Mouse (Mus musculus): Measurements from ENCODE around the gene A630001G21Rik.

Gene A630001G21Rik

DNA sequence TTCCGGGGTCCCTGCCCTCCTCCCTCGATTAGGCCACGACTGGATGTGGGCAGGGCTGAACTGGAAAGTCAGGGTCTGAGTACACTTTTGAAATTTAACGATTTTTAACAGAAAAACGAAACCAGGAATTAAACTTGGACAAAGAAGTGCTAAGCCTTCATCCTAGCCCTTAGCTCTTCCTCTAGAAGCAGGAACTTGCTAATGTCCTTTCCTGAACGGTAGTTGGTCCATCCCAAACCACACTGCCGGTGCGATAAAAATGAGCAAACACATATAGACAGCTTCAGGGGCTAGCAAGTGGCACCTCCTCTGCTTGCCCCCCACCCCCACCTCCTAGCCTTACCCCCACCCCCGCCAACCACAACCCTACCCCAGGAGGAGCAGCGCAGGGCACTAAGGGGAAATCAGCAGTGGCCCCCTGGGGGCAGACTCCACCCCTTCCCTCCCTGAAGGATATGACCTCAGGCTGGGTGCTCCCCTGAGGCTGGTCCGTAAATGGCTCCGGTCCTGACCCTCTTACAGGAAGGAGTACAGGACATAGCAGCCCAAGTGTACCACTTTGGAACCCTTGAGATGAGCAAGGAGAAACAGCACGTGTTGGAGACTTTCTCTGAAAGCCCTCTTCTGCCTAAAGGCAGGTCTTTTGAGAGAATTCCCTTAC lies 42.9 kb downstream of the A630001G21Rik start:
- DNase-seq (ENCODE audit: low spot score in 2 of 2) = no peak

DNA sequence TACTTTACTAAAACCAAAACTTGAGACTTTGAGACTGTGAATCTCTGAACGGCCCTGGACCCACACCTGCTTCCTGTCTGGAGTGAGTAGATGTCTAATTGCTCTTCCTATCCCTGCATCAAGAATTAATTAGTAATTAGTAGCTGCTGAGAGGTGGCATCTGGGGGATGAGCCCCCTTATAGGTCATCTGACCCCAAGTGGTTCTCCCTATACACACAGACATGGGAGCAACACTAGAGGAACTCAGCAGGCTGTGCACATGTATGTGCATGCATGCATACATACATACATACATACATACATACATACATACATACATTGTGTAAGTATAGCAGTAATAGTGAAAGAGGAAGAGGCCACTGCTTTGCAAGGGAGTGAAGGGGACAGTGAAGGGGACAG lies 43.9 kb downstream of the A630001G21Rik start:
- DNase-seq (ENCODE audit: low spot score in 2 of 2) = no peak

DNA sequence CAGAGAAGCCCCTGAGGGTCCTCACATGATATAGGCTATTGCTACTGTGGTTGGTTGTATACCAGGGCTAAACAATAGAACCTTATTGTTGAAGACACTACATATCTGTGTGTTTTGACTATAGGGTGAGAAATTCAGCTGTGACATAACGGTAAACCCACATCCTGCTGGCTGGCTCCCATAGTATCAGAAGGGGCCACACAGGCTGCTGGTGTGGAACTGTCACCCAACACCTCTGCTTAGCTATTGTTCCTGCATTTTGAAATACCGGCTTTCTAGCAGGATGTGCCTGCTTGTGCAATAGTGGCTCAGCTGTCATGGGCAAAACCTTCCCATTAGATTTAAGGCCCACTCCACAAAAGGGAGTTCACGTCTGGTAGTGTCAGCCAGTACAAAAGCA lies 45.9 kb downstream of the A630001G21Rik start:
- no peak for DNase-seq (ENCODE audit: low spot score in 2 of 2)

DNA sequence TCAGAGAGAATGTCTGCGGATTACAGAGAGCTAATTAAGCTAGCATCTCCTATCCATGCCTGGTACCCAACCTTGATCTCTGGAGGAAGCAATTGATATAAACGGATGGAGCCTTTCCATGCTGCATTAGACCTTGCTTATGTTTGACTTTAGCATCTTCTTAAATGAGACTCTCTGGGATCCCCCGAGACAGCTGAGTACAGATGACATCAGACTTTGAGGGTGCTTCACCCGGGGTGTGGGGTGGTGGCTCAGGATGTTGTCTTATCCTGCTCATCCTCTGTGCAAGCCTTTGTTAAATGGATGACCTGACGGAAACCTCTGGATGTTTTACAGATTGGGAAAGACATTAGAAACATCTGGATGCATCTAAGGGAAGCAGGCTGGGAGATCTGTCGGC lies 48.0 kb downstream of the A630001G21Rik start:
- DNase-seq (ENCODE audit: low spot score in 2 of 2) = no peak

DNA sequence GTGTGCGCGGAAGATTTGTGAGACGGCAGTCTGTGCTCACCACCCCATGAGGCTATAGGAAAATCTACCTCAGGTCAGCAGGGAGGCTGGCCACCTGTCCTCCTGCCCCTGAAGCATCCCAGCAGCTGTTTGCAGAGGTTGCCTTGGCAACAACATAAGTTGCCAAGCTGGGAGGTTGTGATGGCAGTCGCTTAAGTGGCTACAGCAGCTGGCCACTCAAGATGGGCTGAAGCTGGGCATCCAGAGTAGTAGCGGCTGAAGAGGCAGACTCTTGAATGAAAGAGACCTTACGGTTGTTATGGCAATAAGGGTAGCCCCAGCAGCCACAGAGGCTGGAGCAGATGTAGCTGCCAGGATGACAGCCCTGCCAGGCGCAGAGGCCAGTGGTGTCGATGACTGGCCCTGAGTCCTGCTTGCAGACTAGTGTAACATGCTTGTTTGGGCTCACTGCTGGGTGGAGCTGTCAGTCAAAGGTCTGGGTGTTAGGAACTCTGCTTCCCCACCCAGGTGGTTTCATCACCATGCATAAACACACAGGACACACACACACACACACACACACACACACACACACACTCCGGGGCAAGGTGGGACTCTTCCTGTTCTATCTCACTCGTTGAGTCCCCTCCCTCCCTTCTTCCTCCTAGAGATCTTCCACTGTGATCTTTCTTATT lies 58.1 kb downstream of the A630001G21Rik start:
- no peak for DNase-seq (ENCODE audit: low spot score in 2 of 2)

DNA sequence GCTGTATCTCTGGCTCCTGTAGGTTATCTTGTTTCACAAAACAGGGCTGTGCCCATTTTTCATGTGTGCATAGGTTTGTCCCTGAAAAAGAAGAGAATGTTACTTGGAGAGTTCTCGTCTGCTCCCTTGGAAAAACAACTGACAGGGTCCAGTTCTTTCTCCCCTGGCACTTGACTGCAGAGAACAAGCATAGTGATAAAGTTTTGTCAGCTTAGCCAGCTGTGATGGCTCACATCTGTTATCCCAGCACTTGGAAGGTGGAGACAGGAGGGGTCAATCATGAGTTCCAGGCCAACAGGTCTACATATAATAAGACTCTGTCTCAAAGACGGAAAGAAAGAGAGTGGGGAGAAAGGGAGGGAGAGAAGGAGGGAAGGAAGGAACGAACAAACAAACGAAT lies 59.4 kb downstream of the A630001G21Rik start:
- no peak for DNase-seq (ENCODE audit: low spot score in 2 of 2)

DNA sequence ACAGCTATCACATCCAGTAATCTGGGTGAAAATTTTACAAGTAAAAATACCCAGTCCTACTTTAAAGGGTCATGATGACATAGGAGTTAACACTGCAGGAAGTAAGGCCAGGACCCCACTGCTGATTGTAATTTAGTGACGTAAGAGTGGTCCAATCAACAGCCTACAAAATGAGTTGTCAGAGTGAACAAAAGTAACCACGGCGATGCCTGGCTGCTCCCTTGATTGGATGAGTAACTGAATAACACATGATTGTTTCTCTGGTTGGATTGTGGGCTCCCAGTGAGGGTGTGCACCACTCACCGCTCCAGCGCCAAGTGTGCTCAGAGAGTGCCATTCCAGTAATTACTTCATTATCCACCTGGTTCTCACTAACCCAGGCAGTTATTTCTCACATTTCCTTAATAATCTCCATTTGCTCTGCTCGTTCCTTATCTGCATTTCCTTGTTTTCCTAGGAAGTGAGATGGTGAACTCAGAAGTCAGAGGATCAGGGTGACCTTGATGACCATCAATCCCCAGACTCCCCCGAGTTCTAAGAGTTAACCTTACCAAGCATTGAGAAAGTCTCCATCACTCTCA lies 61.9 kb downstream of the A630001G21Rik start:
- DNase-seq (ENCODE audit: low spot score in 2 of 2) = no peak

DNA sequence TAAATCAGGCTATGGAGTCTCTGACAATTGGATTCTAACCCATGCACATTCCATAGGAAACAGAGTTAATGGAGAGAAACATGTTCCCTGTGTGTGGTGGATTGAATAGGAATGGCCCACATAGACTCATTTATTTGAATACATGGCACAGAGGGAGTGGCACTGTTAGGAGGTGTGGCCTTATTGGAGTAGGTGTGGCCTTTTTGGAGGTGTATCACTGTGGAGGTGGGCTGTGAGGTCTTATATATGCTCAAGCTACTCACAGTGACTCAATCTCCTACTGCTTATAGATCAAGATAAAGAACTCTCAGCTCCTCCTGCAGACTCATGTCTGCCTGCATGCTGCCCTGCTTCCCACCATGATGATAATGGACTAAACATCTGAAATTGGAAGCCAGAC lies 63.9 kb downstream of the A630001G21Rik start:
- no peak for DNase-seq (ENCODE audit: low spot score in 2 of 2)

DNA sequence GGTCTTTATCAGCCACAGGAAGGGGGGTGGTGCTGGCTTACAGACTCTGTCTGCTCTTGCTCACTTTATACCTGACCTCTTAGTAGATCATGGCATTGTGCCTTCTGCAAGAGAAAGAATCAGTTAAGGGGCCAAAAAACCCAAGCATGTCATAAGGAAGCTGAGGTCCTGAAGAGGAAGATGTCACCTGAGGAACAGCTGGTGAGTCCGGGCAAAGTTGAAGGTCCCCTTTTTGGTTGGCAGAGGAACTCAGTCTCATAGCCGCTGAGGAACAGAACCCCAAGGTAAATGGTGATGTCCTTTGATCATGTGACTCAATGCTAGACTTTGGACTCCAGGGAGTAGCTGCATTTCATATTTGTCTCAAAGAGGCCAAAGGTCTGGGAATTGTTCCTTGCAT lies 71.7 kb downstream of the A630001G21Rik start:
- DNase-seq (ENCODE audit: low spot score in 2 of 2) = no peak

DNA sequence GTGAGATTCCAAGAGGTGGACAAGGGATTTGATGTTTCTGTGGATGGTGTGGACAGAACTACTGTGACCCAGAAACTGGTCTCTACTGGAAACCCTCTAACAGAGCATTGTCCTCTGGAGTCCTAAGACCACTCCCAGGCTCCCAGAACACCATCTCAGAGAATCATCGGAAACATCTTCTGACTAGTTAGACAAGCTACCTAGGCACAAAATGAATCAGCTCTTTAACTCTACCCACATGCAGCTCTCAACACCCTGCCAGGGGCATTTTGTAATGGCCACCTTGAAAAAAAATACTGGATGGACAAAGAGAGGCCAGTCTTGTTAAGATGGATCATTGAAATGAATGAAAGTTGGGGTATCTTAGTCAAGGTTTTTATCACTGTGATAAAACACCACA lies 72.9 kb downstream of the A630001G21Rik start:
- no peak for DNase-seq (ENCODE audit: low spot score in 2 of 2)

DNA sequence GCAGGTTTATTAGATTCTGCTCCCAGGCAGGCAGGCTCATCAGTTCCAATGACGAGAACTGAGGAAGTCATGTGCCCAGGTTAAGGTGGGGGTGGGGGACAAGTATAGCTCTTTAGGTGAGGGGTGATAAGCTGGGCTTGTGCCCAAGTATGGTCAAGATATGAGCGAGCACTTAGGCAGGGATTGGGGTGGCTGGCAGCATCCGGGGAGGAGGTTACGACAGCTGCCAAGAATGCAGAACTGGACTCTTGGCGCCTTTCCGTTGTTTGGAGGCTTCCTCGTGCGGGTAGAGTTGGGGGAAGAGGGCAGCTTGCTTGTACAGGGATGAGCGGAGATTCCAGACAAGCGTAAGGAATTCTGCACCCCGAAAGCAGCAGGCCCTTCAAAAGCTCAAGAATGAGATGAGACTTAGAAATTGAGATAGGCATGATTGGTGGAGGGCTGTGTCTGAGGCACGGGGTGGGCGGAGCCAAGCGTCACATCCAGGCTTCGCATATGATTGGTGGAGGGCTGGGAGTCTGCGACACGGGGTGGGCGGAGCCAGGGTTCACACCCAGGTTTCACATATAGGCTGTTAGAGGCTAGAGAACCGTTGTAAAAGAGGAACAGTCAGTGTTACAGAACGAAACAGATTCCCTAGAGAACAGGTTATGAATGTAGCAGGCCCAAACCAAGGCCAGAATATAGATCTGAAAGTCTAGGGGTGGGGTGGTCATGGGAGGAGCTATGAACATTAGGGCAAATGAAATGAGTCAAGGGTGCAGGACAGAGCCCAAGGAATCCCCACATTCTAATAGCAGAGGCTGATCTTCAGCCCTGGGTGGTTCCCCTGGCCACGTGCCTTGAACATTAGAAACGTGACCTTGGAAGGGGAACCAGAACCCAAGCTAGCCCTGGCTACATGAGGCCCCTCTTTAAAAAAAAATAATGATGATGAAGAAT lies 74.9 kb downstream of the A630001G21Rik start:
- peak; percentile 47 to 69 for DNase-seq (ENCODE audit: low spot score in 2 of 2)

DNA sequence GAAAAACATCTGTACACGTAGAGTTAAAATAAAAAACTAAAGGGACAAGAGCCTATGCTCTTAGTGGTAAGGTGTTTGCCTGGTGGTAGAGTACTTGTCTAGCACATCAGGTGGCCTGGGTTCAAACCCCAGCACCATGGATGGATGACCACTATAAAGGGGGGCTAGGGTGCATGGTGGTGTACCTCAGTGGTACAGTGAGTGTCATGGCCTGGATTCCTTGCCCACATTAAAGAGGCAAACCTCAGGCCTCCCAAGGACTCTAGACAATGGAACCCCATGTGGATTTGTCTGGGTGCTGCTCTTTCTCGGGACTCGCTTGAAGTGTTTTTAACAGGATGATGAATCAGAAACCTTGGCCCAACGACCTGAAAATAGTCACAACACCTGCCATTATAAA lies 75.9 kb downstream of the A630001G21Rik start:
- no peak for DNase-seq (ENCODE audit: low spot score in 2 of 2)

DNA sequence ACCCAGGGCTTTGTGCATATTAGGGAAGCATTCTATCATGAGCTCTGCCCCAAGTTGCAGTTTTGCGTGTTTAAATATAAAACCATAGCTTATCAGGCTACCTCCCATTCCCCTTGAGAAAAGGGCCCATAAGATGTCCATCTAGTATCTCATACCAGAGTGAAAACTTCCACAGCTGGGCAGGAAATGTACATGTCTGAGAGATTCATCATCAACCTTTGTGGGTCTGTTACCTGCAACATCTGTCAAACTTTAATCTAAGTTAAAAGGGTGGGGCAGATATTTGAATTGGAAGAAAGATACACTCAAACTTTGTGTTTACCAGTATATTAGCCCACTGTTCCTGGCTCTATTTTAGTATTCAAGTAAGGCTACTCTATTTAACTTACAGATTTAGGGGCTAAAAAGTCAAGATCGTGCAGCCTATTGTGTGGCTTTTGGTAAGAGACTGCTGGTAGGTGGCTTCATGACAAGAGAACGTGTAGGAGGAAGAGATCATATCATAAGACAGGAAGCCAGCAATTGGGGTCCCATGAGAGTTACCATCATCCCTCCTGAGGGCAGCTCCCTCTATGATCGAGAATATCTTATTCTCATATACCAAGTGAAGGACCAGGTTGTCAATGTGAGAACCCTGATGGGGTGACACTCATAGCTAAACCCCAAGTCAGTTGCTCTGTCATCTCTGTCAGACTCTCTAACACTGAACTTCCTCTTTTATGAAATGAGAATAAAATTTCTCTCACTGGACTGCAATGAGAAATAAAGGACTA lies 80.5 kb downstream of the A630001G21Rik start:
- no peak for DNase-seq (ENCODE audit: low spot score in 2 of 2)

DNA sequence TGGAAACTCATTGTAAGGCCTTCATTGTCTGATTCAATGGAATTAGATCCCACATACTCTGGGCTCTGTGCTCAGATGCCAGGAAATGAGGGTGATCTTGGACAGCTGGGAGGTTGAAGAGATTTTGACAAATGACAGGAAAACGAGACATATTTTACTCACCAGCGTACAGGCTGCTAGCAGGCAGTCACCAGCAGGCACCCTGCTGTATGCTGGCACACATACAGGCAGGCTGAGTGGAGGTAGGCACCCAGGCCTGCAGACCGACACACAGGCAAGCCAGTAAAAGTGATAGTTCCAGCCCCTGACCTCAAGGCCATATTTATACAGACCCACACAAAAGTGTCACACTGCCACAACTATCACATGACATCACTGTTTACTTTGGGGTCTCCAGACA lies 82.8 kb downstream of the A630001G21Rik start:
- DNase-seq (ENCODE audit: low spot score in 2 of 2) = no peak

DNA sequence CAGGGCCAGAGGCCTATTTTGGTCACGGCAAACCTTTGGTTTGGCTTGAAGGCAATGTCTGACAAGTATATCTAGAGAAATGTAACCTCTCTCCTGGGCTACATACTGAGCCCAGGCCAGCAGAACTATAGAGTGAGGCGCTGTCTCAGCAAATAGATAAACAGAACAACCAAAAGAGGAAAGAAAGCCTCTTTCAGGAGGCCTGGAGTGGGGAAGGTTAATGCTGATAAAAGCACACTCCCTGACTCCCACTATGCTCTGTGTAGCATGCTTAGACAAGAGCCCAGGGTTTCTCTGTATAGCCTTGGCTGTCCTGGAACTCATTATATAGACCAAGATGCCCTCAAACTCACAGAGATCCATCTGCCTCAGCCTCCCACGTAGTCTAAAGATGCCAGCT lies 85.2 kb downstream of the A630001G21Rik start:
- no peak for DNase-seq (ENCODE audit: low spot score in 2 of 2)

DNA sequence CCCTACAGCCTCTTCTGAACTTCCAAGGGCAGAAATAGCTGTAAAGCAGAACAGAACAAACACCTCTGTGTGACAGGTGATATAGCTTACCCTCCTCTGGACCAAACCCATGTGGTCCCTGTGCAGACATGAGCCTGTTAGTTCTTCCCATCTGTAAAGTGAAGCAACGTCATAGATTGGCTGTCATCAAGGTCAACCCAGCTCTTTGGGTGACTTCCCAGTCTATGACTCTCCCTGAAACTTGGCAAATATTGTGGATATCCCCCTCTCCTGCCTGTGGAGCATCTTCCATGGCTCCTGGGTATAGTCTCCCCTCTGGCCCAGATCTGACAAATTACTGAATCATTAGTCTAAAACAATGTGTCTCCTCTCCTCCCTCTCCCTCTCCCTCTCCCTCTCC lies 86.2 kb downstream of the A630001G21Rik start:
- no peak for DNase-seq (ENCODE audit: low spot score in 2 of 2)

DNA sequence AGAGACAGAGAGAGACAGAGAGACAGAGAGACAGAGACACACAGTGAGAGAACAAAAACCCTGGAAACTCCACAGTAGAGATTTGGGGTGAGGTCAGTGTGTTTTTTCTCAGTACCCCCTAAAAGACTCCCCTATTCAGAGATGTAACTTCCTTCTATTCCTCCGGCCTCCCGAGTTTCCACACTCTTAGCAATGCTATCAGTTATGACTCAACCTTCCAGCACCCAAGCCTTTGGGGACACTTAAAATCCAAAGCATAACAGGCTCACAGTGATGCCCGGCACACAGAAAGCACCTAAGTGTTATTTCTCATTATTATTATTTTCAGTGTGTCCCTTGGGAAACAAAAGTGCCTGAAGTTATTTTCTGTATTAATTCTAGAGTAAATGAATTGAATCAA lies 87.9 kb downstream of the A630001G21Rik start:
- DNase-seq (ENCODE audit: low spot score in 2 of 2) = no peak

DNA sequence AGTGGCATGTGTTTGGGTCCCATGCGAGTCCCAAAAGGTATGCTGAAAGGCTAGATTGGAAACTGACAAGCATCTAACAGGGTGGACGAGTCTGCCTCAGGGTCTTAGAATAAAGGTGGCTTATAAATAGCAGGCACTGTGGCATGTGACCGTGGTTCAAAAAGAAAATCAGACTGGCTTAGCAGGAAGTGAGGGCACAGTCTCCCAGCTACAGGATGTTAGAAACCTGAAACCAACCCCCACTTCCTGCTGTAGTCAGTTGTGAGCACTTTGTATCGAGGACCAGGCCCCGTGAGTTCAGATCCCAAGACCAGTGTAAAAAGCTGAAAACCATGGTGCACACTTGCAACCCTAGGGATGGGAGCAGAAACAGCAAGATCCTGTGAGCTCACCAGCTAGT lies 91.1 kb downstream of the A630001G21Rik start:
- DNase-seq (ENCODE audit: low spot score in 2 of 2) = no peak

DNA sequence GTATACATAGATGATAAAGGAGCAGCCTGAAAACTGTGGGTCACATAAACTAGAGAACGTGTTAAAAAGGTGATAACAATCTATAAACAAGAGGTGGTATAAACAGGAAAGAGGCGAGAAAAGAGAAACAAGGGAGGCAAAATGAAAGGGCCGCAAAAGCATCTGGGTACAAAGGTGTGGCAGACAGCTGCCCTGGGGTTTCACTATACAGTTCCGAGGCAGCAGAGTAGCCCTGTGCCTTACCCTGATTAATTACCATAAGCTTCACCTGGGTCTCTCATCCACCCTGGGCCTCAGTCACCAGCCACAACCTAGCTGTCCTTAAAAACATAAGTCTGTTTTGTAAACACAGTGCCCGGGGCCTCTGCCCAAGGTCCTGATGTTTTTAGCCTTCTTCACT lies 91.8 kb downstream of the A630001G21Rik start:
- no peak for DNase-seq (ENCODE audit: low spot score in 2 of 2)

DNA sequence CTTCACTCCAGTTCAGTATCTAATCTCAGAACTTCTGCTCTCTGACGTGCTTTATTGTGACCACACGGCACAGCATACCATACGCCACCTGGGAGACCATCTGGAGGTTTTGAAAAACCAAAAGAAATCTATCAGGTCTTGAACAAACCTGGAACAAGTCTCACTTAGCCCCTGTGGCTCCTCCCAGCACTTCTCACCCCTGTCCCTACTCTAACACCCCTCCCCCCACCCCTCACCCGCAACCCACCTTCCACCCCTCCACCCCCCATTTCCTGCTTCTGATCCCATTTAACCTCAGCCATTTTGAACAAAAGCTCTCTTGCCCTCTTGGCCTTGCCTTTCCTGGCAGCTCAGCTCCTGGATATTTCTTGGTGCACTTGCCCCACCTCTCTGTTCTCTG lies 98.2 kb downstream of the A630001G21Rik start:
- no peak for DNase-seq (ENCODE audit: low spot score in 2 of 2)

All from frontal cortex, postnatal 14 days (tissue).